Comparison of ENCODE assay signal across 16 mouse cellular contexts in genomic region chr4:119967636-119968035, GRCm38 (mm10).
A peak's percentile ranks its signal among the peaks of the same experiment; 100 is the strongest.
DNase-seq lines count a peak whose midpoint lies in the region; ATAC-seq and TF ChIP-seq lines count a peak whose summit lies in the region.
"Had no signal": no experiment of that assay in that cellular context is flagged by ENCODE, and none has a peak within 500 bp of the region (broad histone marks: within the 10 kb centered on the region; RNA-seq: fewer than 3 reads in every experiment).

No protein-coding gene starts in this region.

- H3K27ac ChIP-seq in heart, embryonic 14.5 days (replicated peaks in 1 of 2; ENCODE audit: control insufficient read depth in 1 of 2, insufficient read depth in 1 of 2, low read depth in 2 of 2, low read length in 2 of 2): no peak overlapping the region
- peak overlapping the region; percentile 77 for H3K27ac ChIP-seq in layer of hippocampus, adult 2 months
- H3K27ac ChIP-seq in kidney, embryonic 15.5 days: peak overlapping the region; percentile 38; the same call in 1 of the 2 replicates
- H3K27ac ChIP-seq: intestine, embryonic 15.5 days; limb, embryonic 13.5 days; liver, embryonic 14.5 days; midbrain, embryonic 12.5 days had no signal

- no peak for DNase-seq in heart, postnatal 14 days
- no peak for DNase-seq in layer of hippocampus, adult 2 months (ENCODE audit: low spot score in 2 of 2)
- no peak for DNase-seq in layer of hippocampus, adult 11-12 months (ENCODE audit: low spot score)
- peak; percentile 44 for DNase-seq in kidney, postnatal 14 days
- no peak for DNase-seq in embryo, embryonic 9.5 days (ENCODE audit: extremely low spot score)
- DNase-seq: embryo, embryonic 11 days; layer of hippocampus, adult 9-11 months; thymus, postnatal 36 days had no signal

- H3K9me3 ChIP-seq in heart, embryonic 14.5 days (ENCODE audit: control insufficient read depth, low read length): no peaks in the 10 kb centered on the region
- no peaks in the 10 kb centered on the region for H3K9me3 ChIP-seq in kidney, embryonic 15.5 days (replicated peaks)
- H3K9me3 ChIP-seq: hindbrain, embryonic 10.5 days; intestine, embryonic 15.5 days; limb, embryonic 13.5 days; midbrain, embryonic 12.5 days had no signal

- peaks cover 6% of the 10 kb centered on the region for H3K27me3 ChIP-seq in heart, embryonic 14.5 days (ENCODE audit: control insufficient read depth, insufficient read depth, low read length)
- H3K27me3 ChIP-seq in kidney, embryonic 15.5 days: no peaks in the 10 kb centered on the region
- H3K27me3 ChIP-seq: midbrain, embryonic 12.5 days had no signal

- ATAC-seq in heart, embryonic 14.5 days (ENCODE audit: insufficient number of reproducible peaks, insufficient read depth, low FRiP score, low read depth): no peak
- ATAC-seq in kidney, embryonic 15.5 days (replicated peaks; ENCODE audit: low FRiP score): no peak

- no peak overlapping the region for H3K4me2 ChIP-seq in heart, embryonic 14.5 days (ENCODE audit: low read length)
- no peak overlapping the region for H3K4me2 ChIP-seq in kidney, embryonic 15.5 days
- H3K4me2 ChIP-seq: heart, embryonic 11.5 days; intestine, embryonic 15.5 days; limb, embryonic 13.5 days; midbrain, embryonic 12.5 days had no signal

- peak overlapping the region; percentile 14; the same call in 1 of the 2 replicates for H3K9ac ChIP-seq in heart, embryonic 14.5 days (ENCODE audit: low read length)
- no peak overlapping the region for H3K9ac ChIP-seq in kidney, embryonic 15.5 days
- H3K9ac ChIP-seq: intestine, embryonic 15.5 days; limb, embryonic 13.5 days; liver, embryonic 14.5 days; midbrain, embryonic 12.5 days had no signal

- WGBS in heart, embryonic 14.5 days: 62% methylated on average over 2 of the region's 2 CpGs
- WGBS in kidney, embryonic 15.5 days: 50% methylated on average over 2 of the region's 2 CpGs

- no peak for TF ChIP-seq CTCF in layer of hippocampus, adult 2 months (conservative IDR thresholded peaks at IDR 0.05)

- no peaks in the 10 kb centered on the region for H3K36me3 ChIP-seq in heart, embryonic 14.5 days (ENCODE audit: control insufficient read depth, insufficient read depth, low read length)
- no peaks in the 10 kb centered on the region for H3K36me3 ChIP-seq in kidney, embryonic 15.5 days
- H3K36me3 ChIP-seq: hindbrain, embryonic 10.5 days; intestine, embryonic 15.5 days; limb, embryonic 13.5 days; midbrain, embryonic 12.5 days had no signal

- peaks cover 32 to 40% of the 10 kb centered on the region in 2 experiments for H3K4me1 ChIP-seq in heart, embryonic 14.5 days (ENCODE audit: control insufficient read depth in 2 of 2, insufficient read depth in 2 of 2, low read length in 2 of 2)
- H3K4me1 ChIP-seq in kidney, embryonic 15.5 days: peaks cover 20% of the 10 kb centered on the region

- intact Hi-C loops in heart, postnatal 14 days (cut with DNase I): loop anchor here (5.0 kb wide), 1 partner anchor 135 kb away; no protein-coding TSS in a partner anchor

- H3K4me3 ChIP-seq in heart, embryonic 14.5 days (ENCODE audit: control insufficient read depth in 1 of 2, insufficient read depth in 1 of 2, low read depth in 1 of 2, low read length in 2 of 2): no peak overlapping the region
- H3K4me3 ChIP-seq in layer of hippocampus, adult 2 months: no peak overlapping the region
- H3K4me3 ChIP-seq in kidney, embryonic 15.5 days (replicated peaks): no peak overlapping the region
- H3K4me3 ChIP-seq: hindbrain, embryonic 10.5 days; intestine, embryonic 15.5 days; limb, embryonic 13.5 days; midbrain, embryonic 12.5 days had no signal

Comparison
In these comparisons a context has a peak if more than half of its experiments do, and no peak if none do; other contexts are left out.
1. H3K27ac ChIP-seq: peak in layer of hippocampus, adult 2 months (single experiment) and kidney, embryonic 15.5 days (single experiment); none in heart, embryonic 14.5 days (0 of 2).